26 mouse cellular contexts compared by ENCODE assay signal in genomic region chr13:104013380-104013779, GRCm38 (mm10).
DNase-seq lines count a peak whose midpoint lies in the region; ATAC-seq and TF ChIP-seq lines count a peak whose summit lies in the region.
"Had no signal": no experiment of that assay in that cellular context is flagged by ENCODE, and none has a peak within 500 bp of the region (broad histone marks: within the 10 kb centered on the region; RNA-seq: fewer than 3 reads in every experiment).

No protein-coding gene starts in this region.

- no peaks in the 10 kb centered on the region for H3K36me3 ChIP-seq in forebrain, postnatal 0 days (ENCODE audit: insufficient read depth)
- H3K36me3 ChIP-seq in forebrain, embryonic 11.5 days (ENCODE audit: control insufficient read depth, insufficient read depth, low read length) = no peaks in the 10 kb centered on the region
- H3K36me3 ChIP-seq in heart, embryonic 15.5 days = no peaks in the 10 kb centered on the region
- no peaks in the 10 kb centered on the region for H3K36me3 ChIP-seq in heart, embryonic 11.5 days (ENCODE audit: control insufficient read depth, insufficient read depth, low read length)
- H3K36me3 ChIP-seq in MEL (ENCODE audit: control insufficient read depth in 1 of 2, insufficient read depth in 2 of 2, low read length in 2 of 2) = peaks cover 0 to 14% of the 10 kb centered on the region in 2 experiments; a peak in 2 of 4 replicates
- H3K36me3 ChIP-seq in midbrain, embryonic 15.5 days (replicated peaks) = no peaks in the 10 kb centered on the region
- H3K36me3 ChIP-seq: embryonic facial prominence, embryonic 12.5 days; forebrain, embryonic 10.5 days; G1E had no signal

- no peak overlapping the region for H3K9ac ChIP-seq in forebrain, postnatal 0 days
- H3K9ac ChIP-seq in forebrain, embryonic 11.5 days (ENCODE audit: low read length) = no peak overlapping the region
- no peak overlapping the region for H3K9ac ChIP-seq in heart, embryonic 15.5 days
- no peak overlapping the region for H3K9ac ChIP-seq in heart, embryonic 11.5 days (ENCODE audit: low read depth, low read length)
- H3K9ac ChIP-seq in MEL (ENCODE audit: control insufficient read depth, low read depth, low read length, poor library complexity, severe bottlenecking) = no peak overlapping the region
- H3K9ac ChIP-seq in midbrain, embryonic 15.5 days = no peak overlapping the region; the same call in 1 of the 2 replicates
- H3K9ac ChIP-seq: embryonic facial prominence, embryonic 12.5 days; hindbrain, embryonic 14.5 days; liver, embryonic 14.5 days had no signal

- H3K27me3 ChIP-seq in forebrain, postnatal 0 days (ENCODE audit: insufficient read depth, low read length) = no peaks in the 10 kb centered on the region
- H3K27me3 ChIP-seq in forebrain, embryonic 11.5 days (ENCODE audit: control insufficient read depth, insufficient read depth, low read length) = no peaks in the 10 kb centered on the region
- H3K27me3 ChIP-seq in heart, embryonic 15.5 days = no peaks in the 10 kb centered on the region
- no peaks in the 10 kb centered on the region for H3K27me3 ChIP-seq in heart, embryonic 11.5 days (ENCODE audit: control insufficient read depth, insufficient read depth, low read length)
- H3K27me3 ChIP-seq in MEL (ENCODE audit: control insufficient read depth in 1 of 2, insufficient read depth in 2 of 2, low read length in 2 of 2) = no peaks in the 10 kb centered on the region
- H3K27me3 ChIP-seq in midbrain, embryonic 15.5 days (replicated peaks) = no peaks in the 10 kb centered on the region
- H3K27me3 ChIP-seq: embryonic facial prominence, embryonic 12.5 days; Patski had no signal

- peak; percentile 70 for ATAC-seq in forebrain, postnatal 0 days
- no peak for ATAC-seq in forebrain, embryonic 11.5 days (replicated peaks; ENCODE audit: low FRiP score)
- 0 out of 2 replicates have a peak, but pooled peaks have one; percentile 27 for ATAC-seq in heart, embryonic 15.5 days (replicated peaks; ENCODE audit: insufficient number of reproducible peaks, insufficient read depth, low FRiP score, low read depth)
- no peak for ATAC-seq in heart, embryonic 11.5 days (replicated peaks; ENCODE audit: insufficient number of reproducible peaks, low FRiP score, low TSS enrichment)
- peak; percentile 62 for ATAC-seq in midbrain, embryonic 15.5 days (replicated peaks)
- ATAC-seq: forebrain, embryonic 16.5 days; intestine, postnatal 0 days; Patski had no signal

- TF ChIP-seq RAD21 in MEL (IDR thresholded peaks at IDR 0.05; ENCODE audit: low read depth, low read length) = no peak

- TF ChIP-seq EP300 in MEL (IDR thresholded peaks at IDR 0.05; ENCODE audit: low read depth in 1 of 2, low read length in 2 of 2) = no peak

- WGBS in forebrain, postnatal 0 days = 40% methylated on average over 6 of the region's 6 CpGs
- WGBS in forebrain, embryonic 11.5 days = 74% methylated on average over 6 of the region's 6 CpGs
- WGBS in heart, embryonic 15.5 days = 47% methylated on average over 6 of the region's 6 CpGs
- 57% methylated on average over 6 of the region's 6 CpGs for WGBS in heart, embryonic 11.5 days (ENCODE audit: insufficient replicate concordance)
- 54% methylated on average over 6 of the region's 6 CpGs for WGBS in midbrain, embryonic 15.5 days

- no peak overlapping the region for H3K4me2 ChIP-seq in forebrain, postnatal 0 days (ENCODE audit: low read depth)
- H3K4me2 ChIP-seq in forebrain, embryonic 11.5 days (ENCODE audit: low read depth, low read length, severe bottlenecking) = no peak overlapping the region
- H3K4me2 ChIP-seq in heart, embryonic 15.5 days = no peak overlapping the region
- no peak overlapping the region for H3K4me2 ChIP-seq in heart, embryonic 11.5 days
- no peak overlapping the region for H3K4me2 ChIP-seq in midbrain, embryonic 15.5 days
- H3K4me2 ChIP-seq: embryonic facial prominence, embryonic 12.5 days; hindbrain, embryonic 14.5 days had no signal

- no peak overlapping the region for H3K27ac ChIP-seq in forebrain, postnatal 0 days (ENCODE audit: low read depth, low read length)
- no peak overlapping the region for H3K27ac ChIP-seq in forebrain, embryonic 11.5 days (ENCODE audit: low read depth, low read length)
- no peak overlapping the region for H3K27ac ChIP-seq in heart, embryonic 15.5 days
- H3K27ac ChIP-seq in heart, embryonic 11.5 days (ENCODE audit: low read depth, low read length) = no peak overlapping the region
- peak overlapping the region; percentile 12; the same call in 1 of the 2 replicates for H3K27ac ChIP-seq in MEL (ENCODE audit: control insufficient read depth, low read depth, low read length)
- H3K27ac ChIP-seq in midbrain, embryonic 15.5 days = no peak overlapping the region
- H3K27ac ChIP-seq: embryonic facial prominence, embryonic 12.5 days; forebrain, embryonic 10.5 days; heart, adult 2 months; hindbrain, embryonic 14.5 days; liver, embryonic 14.5 days; macrophage had no signal

- H3K4me3 ChIP-seq in forebrain, postnatal 0 days (ENCODE audit: low read depth, low read length) = no peak overlapping the region
- no peak overlapping the region for H3K4me3 ChIP-seq in forebrain, embryonic 11.5 days (ENCODE audit: low read depth, low read length)
- no peak overlapping the region for H3K4me3 ChIP-seq in heart, embryonic 15.5 days
- H3K4me3 ChIP-seq in heart, embryonic 11.5 days (ENCODE audit: low read depth, low read length) = no peak overlapping the region
- no peak overlapping the region for H3K4me3 ChIP-seq in MEL (ENCODE audit: control insufficient read depth in 1 of 2, insufficient read depth in 1 of 2, low read depth in 2 of 2, low read length in 2 of 2)
- H3K4me3 ChIP-seq in midbrain, embryonic 15.5 days = no peak overlapping the region
- H3K4me3 ChIP-seq: embryonic facial prominence, embryonic 12.5 days; forebrain, embryonic 10.5 days; heart, adult 2 months had no signal

- H3K9me3 ChIP-seq in forebrain, postnatal 0 days (ENCODE audit: low read length) = no peaks in the 10 kb centered on the region
- H3K9me3 ChIP-seq in forebrain, embryonic 11.5 days (ENCODE audit: control insufficient read depth, low read length) = no peaks in the 10 kb centered on the region
- no peaks in the 10 kb centered on the region for H3K9me3 ChIP-seq in heart, embryonic 15.5 days (replicated peaks)
- no peaks in the 10 kb centered on the region for H3K9me3 ChIP-seq in heart, embryonic 11.5 days (replicated peaks; ENCODE audit: control insufficient read depth, low read length)
- no peaks in the 10 kb centered on the region for H3K9me3 ChIP-seq in MEL (replicated peaks; ENCODE audit: insufficient read depth, low read length)
- no peaks in the 10 kb centered on the region for H3K9me3 ChIP-seq in midbrain, embryonic 15.5 days
- H3K9me3 ChIP-seq: embryonic facial prominence, embryonic 12.5 days; forebrain, embryonic 10.5 days; G1E had no signal

- no peak for TF ChIP-seq POLR2A in MEL (IDR thresholded peaks at IDR 0.05; ENCODE audit: control insufficient read depth in 1 of 2, insufficient read depth in 1 of 2, low read depth in 1 of 2, low read length in 2 of 2, poor library complexity in 1 of 2)

- H3K4me1 ChIP-seq in forebrain, postnatal 0 days (ENCODE audit: insufficient read depth) = no peaks in the 10 kb centered on the region
- no peaks in the 10 kb centered on the region for H3K4me1 ChIP-seq in forebrain, embryonic 11.5 days (replicated peaks; ENCODE audit: control insufficient read depth, insufficient read depth, low read length)
- 0 out of 2 replicates have a peak, but pooled peaks cover 4% of the 10 kb centered on the region for H3K4me1 ChIP-seq in heart, embryonic 15.5 days (replicated peaks)
- H3K4me1 ChIP-seq in heart, embryonic 11.5 days (ENCODE audit: control insufficient read depth, insufficient read depth, low read length) = 0 out of 2 replicates have a peak, but pooled peaks cover 3% of the 10 kb centered on the region
- H3K4me1 ChIP-seq in MEL (ENCODE audit: control insufficient read depth in 1 of 2, insufficient read depth in 2 of 2, low read length in 2 of 2) = peaks cover 17% of the 10 kb centered on the region in 2 experiments
- no peaks in the 10 kb centered on the region for H3K4me1 ChIP-seq in midbrain, embryonic 15.5 days
- H3K4me1 ChIP-seq: embryonic facial prominence, embryonic 12.5 days had no signal

- no peaks in the 10 kb centered on the region for H3K79me2 ChIP-seq in MEL (ENCODE audit: control insufficient read depth, insufficient read depth, low read length, poor library complexity)

- no peak for TF ChIP-seq CTCF in forebrain, postnatal 0 days (IDR thresholded peaks at IDR 0.05; ENCODE audit: low read depth)
- TF ChIP-seq CTCF in MEL (IDR thresholded peaks at IDR 0.05 in 2 of 3, conservative IDR thresholded peaks at IDR 0.05 in 1 of 3; ENCODE audit: control insufficient read depth in 1 of 3, insufficient read depth in 1 of 3, low read depth in 2 of 3, low read length in 3 of 3, poor library complexity in 1 of 3, severe bottlenecking in 1 of 3) = no peak

- no peak for DNase-seq in forebrain, postnatal 0 days
- no peak for DNase-seq in forebrain, embryonic 11.5 days (ENCODE audit: low spot score)
- DNase-seq in MEL (ENCODE audit: low read depth, low spot score) = no peak
- no peak for DNase-seq in urinary bladder, postnatal 10 days (ENCODE audit: low spot score)
- no peak for DNase-seq in testis, postnatal 10 days (ENCODE audit: low spot score)
- DNase-seq: cerebellum, adult 18-20 months; cerebellum, postnatal 14 days; gastrocnemius, postnatal 25 days; heart, adult 2 months; kidney, adult 9 months; kidney, postnatal 10 days; liver; lung, adult 2 months; lung, postnatal 10 days had no signal

TF ChIP-seq in MEL, 35 proteins besides CTCF, POLR2A, EP300 and RAD21:
- TF ChIP-seq ETS1 (IDR thresholded peaks at IDR 0.05; ENCODE audit: low read depth, low read length) = no peak
- no peak for TF ChIP-seq E2F4 (IDR thresholded peaks at IDR 0.05; ENCODE audit: borderline replicate concordance, low read depth, low read length)
- TF ChIP-seq SIN3A (IDR thresholded peaks at IDR 0.05; ENCODE audit: low read length) = no peak
- TF ChIP-seq UBTF (IDR thresholded peaks at IDR 0.05; ENCODE audit: borderline replicate concordance, insufficient read depth, low read depth, low read length) = no peak
- no peak for TF ChIP-seq NRF1 (IDR thresholded peaks at IDR 0.05; ENCODE audit: insufficient read depth, low read depth, low read length, poor library complexity, severe bottlenecking)
- TF ChIP-seq ZMIZ1 (IDR thresholded peaks at IDR 0.05; ENCODE audit: low read depth, low read length) = no peak
- TF ChIP-seq ZNF384 (IDR thresholded peaks at IDR 0.05; ENCODE audit: low read depth, low read length) = no peak
- no peak for TF ChIP-seq POLR2AphosphoS5 (IDR thresholded peaks at IDR 0.05; ENCODE audit: borderline replicate concordance, low read depth, low read length)
- no peak for TF ChIP-seq MAFK (IDR thresholded peaks at IDR 0.05; ENCODE audit: borderline replicate concordance, low read depth, low read length)
- TF ChIP-seq USF2 (IDR thresholded peaks at IDR 0.05; ENCODE audit: borderline replicate concordance in 1 of 2, insufficient read depth in 1 of 2, low read depth in 1 of 2, low read length in 2 of 2) = no peak
- no peak for TF ChIP-seq SMC3 (IDR thresholded peaks at IDR 0.05; ENCODE audit: low read depth, low read length)
- no peak for TF ChIP-seq GATA1 (IDR thresholded peaks at IDR 0.05; ENCODE audit: low read depth, low read length)
- no peak for TF ChIP-seq GABPA (IDR thresholded peaks at IDR 0.05; ENCODE audit: low read depth, low read length)

Comparison
In these comparisons a context has a peak if more than half of its experiments do, and no peak if none do; other contexts are left out.
1. ATAC-seq: peak in forebrain, postnatal 0 days (single experiment), heart, embryonic 15.5 days (single experiment) and midbrain, embryonic 15.5 days (single experiment); none in forebrain, embryonic 11.5 days (single experiment) and heart, embryonic 11.5 days (single experiment).